Mouse (Mus musculus): Measurements from ENCODE around the gene Dio1.

The Dio1 gene

DNA sequence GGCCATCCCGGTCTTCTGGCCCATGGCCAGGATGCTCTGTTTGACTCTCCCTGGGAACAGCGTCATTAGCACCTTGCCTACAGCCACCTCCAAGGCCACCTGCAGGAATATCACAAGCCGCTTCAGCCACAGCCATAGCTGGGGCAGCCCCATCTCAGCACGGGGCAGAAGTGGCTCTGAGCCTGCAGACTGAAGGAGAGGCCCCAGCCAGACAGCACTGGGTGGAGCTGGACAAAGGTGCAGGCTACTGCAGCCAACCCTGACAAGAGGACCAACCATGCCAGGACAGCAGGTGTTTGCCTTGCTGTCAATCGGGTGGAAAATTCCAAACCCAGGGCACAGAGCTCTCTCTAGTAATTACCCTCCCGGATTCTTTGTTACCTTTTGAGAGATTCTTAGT, at the start of gene Dio1:
TSS of gene Dio1 (minus strand) at position 204 of the 400 bp plus-strand sequence.
- DNase-seq (ENCODE audit: low spot score in 2 of 2), result no peak

DNA sequence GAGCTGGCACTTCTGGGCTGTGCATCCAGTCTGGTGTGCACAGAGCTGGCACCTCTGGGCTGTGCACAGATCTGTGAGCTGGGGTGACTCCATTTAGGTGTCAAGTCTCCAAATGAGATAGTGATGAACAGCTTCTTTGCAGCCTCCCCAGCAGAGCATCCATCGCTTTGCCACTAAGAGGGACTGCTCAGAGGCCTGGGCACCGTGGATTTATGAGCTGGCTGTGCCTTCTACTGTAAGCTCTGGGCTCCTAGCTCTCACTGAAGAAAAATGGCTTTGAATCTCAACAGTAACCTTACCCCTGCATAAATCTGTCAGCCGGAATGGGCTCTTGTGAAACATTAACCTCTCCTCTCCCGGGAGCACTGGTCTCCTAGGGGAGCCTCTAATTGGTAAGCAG, 47.6 kb upstream of the Dio1 start:
- no peak for DNase-seq (ENCODE audit: low spot score in 2 of 2)

DNA sequence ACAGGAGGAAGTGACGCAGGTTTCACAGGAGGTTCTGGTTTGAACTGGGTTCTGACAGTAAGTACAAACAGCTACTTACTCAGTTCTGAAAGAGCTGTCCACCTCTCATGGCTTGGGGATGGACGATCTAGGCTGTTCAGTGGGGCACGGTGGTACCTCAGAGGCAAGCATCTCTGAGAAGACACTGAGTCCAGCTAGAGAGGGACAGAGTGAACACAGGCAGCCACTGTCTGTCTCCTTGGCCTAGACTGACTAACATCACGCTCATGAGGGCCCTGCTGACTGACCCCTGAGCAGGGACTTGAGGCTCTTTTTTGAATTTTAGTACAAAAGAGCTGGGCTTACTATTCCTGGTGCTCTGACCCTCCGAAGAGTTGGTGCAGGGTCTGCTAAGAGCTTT, 47.2 kb upstream of the Dio1 start:
- no peak for DNase-seq (ENCODE audit: low spot score in 2 of 2)

DNA sequence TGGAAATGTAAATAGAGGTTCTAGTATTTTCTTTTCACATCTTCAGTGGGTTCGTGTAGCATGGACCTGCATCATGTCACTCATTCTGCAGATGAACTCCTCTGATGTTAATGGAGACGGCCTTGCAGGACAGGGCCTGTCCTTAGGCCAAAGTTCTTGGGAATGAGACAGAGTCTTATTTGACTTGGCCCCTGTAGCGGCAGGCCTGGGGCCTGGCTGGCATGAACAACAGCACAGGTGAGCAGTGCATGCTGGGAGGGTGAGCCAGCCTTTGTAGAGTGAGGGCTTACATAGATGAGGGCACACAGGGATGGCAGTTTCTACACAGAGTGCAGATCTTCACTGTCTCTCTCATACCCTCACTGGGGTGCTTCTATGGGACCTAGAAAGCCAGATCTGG, 46.6 kb upstream of the Dio1 start:
- no peak for DNase-seq (ENCODE audit: low spot score in 2 of 2)

DNA sequence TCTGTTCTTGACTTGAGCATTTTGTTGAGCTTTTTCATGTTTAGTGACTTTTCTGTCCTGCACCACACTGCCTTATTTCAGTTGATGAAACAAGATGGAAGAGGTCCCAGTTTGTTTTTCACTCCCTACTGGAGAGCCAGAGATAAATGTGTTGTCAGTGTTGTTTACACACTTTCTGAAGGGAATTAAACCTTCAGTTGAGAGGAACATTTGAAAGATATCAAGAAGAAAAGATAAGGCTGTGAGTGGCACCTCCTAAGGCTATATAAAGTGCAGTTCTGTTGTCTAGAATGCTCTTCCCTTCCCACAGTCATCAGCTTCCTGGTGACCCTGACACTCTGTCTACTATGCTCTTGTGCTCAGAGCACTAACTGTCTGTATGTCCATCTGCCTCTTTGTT, 44.4 kb upstream of the Dio1 start:
- DNase-seq (ENCODE audit: low spot score in 2 of 2), result no peak

DNA sequence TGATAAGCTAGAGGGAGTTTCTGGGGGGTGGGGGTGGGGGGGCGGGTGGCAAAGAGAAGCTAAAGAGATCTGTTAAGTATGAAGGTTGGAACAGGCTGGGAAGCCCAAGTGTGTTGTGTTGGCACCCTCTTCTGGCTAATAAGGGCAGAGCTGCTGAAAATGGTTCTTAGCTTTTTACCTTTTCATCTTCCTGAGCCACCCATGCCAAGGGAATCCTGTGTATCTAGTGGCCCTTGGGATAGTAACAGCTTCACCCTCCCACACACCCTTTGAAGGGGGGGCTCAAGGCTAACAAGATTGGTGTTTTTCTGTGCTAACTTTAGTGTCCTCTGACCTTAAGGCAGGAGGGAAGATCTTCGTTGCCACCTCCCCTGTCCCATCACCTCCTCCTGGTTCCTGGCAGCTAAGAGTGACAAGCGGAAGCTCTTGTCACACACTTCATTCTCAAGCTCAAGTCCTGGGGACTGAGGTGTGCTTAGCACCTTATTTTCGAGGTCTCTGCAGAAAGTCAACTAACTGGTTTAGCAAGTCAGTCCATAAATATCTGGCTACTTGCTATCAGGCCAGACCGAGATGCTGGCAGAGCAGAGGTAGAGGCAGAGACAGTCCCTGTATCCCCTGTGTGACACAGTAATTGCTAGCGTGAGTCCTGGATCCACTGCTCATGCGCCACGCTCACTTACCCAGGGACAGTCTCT, 42.5 kb upstream of the Dio1 start:
- DNase-seq (ENCODE audit: low spot score in 2 of 2), result peak; percentile 23 to 29

DNA sequence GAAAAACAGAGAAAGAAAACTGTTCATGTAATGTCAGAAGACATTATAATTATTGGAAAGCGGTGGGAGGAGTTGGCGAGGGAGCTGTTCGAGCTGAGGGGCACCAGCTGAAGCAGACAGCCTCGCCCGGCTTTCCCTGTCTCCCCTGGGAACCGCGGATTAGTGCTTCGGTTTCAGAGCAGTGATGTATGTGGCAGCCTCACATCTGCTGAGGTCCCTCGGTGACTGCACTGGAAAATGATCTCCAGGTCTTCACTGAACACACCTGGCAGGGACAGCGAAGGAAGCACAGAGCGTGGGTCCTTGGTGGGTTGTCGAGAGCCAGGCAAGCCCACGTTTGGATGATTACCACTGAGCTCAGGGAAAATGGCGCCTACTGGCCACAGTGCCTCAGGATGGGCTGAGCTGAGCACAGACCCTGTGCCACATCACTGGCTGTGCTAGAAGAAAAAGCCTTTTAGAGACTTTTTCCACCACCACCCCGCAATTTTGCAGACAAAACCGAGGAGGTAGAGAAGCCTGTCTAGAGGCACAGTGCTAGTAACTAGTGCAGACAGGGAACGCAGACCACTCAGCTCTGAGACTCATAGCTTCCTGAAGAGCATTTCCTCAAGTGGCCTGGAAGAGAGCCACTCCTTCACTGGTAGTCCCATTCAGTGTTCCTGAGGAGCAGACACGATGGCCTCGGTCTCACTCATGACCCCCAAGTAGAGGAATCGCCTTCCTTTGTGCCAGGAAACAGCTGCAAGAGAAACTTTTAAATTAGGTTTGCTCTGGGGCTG, 41.8 kb upstream of the Dio1 start:
- peak; percentile 2 to 11 for DNase-seq (ENCODE audit: low spot score in 2 of 2)

DNA sequence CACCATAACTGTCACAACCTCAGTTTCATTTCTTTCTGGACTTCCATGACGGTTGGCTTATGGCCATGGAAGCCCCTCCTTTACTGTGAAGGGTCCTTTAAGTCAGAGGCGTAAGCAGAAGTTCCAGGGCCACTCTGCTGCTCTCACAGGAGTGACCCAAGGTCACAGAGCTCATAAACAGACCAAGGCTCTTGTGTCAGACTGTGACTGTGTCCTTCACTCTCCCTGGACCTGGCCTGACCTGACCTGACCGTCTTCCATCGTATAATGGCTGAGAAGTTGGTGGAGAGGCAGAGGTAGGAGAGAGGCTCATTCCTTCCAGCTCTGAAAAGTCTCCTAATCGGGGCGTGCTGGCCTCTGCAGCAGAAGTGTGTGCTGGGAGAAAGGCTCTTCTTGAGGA, 40.3 kb upstream of the Dio1 start:
- no peak for DNase-seq (ENCODE audit: low spot score in 2 of 2)

DNA sequence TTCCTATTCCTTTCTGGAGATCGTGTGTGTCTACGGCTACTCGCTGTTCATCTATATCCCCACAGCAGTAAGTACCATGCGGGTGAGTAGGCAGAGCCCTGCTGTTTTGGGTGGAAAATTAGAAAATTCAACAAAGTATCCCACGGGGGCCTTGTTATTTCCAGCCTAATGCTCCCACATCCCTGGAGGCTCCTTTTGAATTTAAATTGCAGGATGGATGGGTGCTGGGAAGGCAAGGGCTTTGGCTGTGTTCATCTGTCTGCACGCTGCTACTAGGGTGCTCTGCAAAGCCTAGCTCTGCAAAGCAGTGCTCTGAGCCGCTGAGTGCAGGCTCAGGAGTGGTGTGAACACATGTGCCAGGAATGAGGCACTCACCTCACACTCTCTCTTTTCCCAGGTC, 37.6 kb upstream of the Dio1 start:
- no peak for DNase-seq (ENCODE audit: low spot score in 2 of 2)

DNA sequence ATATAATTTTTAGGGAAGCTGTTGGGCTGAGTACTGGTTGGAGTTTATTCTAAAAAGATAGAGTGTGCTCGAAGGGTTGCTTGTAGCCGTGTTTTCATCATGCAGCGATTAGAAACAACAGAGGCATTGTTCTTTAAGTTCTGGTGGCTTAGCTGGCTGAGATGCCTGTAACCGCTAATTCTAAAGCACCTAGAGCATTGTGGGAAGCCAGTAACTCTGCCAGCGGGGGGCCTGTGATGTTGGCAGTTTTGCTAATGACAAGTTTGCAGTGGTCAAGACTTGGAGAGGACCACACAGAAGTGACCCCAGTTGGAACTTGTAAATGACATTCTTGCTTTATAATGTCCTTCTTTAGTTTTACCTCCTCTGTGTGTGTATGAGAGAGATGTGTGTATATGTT, 34.4 kb upstream of the Dio1 start:
- no peak for DNase-seq (ENCODE audit: low spot score in 2 of 2)

DNA sequence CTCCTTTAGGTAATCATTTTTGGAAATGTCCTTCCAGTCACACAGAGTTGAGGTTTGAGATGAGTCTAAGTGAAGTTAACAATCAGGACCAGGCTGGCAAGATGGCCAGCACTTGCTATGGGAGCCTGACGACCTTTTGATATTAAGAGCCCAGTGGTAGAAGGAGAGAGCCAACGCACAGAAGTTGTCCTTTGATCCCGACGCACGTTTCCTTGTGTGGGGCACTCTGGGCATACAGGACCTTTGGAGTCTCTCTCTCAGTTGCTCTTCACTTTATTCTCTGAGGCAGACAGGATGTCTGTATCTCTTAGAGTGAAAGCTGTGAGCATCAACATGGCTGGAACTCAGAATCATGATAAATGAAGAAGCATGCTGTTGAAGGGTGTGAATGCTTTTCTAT, 30.5 kb upstream of the Dio1 start:
- no peak for DNase-seq (ENCODE audit: low spot score in 2 of 2)

DNA sequence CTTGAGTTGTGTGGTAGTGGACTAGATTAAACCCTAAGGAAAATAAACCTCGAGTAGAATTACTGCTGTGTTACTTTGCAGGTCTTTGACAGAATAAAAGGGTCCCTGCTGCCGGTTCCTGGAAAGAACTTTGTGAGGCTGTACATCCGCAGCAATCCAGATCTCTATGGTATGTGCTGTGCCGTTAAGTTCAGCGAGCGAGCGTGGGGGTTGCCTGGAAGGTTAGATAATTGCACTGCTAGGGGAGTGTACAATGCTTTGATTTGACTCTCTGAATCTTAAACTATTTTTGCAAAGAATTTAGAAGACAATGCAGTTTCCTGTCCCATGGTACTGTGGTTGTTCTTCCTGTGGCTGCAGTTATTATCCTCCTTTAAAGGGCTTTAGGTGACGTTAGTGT, 29.4 kb upstream of the Dio1 start:
- DNase-seq (ENCODE audit: low spot score in 2 of 2), result no peak

DNA sequence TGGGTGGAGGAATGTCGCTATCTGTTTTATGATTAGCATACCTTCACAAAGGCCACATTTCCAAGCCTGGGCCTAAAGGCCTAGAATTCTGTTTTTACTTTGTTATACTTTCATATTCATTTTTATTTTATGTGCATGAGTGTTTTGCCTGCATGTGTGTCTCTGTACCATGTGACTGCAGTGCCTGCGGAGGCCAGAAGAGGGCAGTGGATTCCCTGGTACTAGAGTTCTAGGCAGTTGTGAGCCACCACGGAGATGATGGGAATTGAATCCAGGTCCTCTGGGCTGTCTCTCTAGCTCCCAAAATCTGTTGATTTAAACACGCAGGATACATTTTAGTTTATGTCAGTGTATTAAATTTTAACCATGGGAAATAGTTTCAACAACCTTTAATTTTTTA, 26.5 kb upstream of the Dio1 start:
- no peak for DNase-seq (ENCODE audit: low spot score in 2 of 2)

DNA sequence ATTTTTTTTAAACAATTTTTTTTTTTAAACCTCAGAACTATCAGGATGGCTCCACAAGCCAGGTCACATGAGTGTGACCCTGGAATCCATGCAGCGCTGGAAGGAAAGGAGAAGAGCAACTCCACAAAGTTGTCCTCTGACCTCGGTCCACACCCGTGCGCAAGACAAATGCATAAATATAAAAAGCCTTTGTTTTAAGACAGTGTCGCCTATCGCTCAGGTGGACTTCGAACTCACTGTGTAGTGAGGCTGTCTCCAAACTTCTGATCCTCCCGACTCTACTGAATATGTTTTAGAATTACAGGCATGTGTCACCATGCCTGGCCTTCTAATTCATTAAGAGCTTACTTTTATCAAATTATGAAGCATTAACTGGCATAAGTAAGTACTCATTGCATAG, 21.6 kb upstream of the Dio1 start:
- no peak for DNase-seq (ENCODE audit: low spot score in 2 of 2)

DNA sequence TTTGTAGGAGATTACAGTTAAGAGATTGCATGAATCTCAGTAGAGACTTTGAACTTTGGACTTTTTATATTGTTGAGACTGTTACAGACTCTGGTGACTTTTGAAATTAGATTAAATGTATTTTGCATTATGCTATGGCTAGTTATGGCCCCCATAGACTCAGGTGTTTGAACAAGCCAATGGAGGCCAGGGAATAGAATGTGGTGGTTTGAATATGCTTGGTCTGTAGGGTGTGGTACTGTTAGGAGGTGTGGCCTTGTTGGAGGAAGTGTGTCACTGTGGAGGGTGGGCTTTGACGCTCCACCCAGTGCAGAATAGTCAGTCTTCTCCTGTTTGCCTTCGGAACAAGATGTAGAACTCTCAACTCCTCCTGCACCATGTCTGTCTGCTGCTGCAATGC, 16.1 kb upstream of the Dio1 start:
- DNase-seq (ENCODE audit: low spot score in 2 of 2), result no peak

DNA sequence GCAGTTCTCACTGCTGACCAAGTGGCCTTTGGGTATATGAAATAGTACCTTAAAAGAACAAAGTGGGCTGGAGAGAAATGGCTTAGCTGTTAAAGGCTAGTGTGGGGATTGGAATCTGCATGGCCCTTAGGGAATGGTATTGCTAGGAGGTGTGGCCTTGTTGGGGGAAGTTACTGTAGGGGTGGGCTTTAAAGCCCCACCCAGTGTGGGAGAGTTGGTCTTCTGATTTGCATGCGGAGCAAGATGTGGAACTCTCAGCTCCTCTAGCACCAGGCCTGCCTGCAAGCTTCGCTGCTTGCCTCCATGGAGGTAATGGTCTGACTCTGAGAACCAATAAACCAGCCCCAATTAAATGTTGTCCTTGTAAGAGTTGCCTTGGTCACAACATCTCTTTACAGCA, 14.1 kb upstream of the Dio1 start:
- DNase-seq (ENCODE audit: low spot score in 2 of 2), result peak; percentile 73 to 74

DNA sequence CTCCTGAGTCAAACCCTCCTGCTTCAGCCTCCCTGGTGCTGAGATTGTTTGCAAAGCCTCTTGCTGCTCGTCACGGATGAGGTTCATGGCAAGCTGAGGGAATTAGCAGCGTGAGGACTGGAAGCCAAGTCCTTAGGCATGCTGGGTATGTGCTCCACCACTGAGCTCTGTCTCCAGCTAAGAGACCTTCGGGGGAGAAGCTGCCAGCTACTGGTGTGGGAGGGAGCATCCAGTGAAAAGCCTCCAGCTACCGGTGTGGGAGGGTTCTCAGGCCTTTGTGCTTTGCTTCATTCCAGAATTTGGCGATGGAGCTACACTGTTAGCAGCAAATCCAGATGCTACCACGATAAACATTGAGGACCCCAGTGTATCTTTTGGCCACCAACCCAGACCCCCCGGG, 11.7 kb upstream of the Dio1 start:
- DNase-seq (ENCODE audit: low spot score in 2 of 2), result no peak

DNA sequence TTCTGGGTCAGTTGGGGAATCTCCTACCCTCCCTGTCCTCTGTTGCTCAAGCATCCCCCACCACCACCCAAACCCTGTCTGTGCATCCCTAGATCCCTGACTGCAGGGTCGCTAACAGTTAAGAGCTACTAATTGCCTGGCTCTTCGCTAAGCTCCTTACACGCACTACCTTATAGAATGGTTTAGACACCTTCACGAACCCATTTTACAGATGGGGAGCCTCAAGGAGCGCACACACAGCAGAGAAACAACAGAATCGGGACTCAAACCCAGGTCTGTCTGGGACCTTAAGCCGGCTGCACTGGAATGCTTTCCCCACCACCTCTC, 7.5 kb upstream of the Dio1 start:
- no peak for DNase-seq (ENCODE audit: low spot score in 2 of 2)

DNA sequence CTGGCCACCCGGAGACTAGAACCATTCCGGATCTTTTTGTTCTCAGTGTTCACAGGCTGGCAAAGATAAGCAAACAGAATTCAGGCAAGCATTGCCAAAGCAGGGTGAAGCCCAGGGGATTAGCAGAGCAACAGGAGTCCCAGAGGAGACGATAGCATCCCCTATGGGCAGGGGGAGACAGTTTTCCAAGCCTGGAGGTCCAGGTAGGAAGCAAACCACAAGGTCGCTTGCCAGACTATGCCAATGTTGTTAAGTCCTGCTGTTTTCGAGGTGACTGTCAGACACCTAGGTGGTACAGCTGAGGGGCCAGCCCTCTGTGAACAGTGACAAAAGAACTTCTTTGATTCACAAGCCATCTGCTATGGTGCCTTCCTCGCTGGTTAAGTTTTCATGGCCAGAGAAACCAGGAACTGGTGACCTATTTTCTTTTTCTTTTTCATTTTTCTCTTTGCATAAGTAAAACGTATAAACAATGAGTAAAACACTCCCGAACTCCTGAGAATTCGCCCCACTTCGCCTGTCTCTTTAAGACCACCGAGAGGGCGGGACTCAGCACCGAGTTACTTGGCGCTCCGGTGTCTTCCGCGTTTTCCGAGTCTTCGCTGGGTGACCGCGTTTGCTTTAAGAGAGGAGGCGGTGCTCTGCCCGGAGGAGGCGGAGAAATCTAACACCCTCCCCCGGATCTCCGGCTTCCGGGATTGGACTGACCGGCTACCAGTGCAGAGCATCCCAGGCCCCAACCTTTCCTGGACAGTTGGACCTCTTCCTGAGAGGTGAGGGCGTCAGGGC, 6.9 kb upstream of the Dio1 start, which contains the start of gene Yipf1:
TSS of gene Yipf1 (plus strand) at position 674 of the 789 bp plus-strand sequence.
- peak; percentile 90 to 92 for DNase-seq (ENCODE audit: low spot score in 2 of 2)

DNA sequence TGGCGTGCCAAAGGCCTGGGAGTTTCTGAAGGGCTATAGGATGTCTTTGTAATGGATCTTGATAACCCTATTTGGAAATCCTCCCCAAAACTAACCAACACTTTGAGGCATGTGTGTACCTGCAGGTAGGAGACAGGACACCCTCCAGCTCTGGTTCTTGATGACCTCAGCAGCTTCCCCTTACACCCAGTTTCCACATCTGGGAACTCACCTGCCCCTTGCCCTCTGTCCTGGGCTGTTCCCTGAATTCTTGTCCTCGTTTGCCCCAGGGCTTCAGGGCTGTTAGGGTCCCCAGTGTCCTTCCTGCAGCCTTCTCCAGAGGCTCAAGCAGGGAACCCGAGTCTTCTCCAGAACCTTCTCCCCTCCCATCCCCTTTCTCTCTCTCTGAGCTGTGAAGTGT, 3.4 kb downstream of the Dio1 start:
- DNase-seq (ENCODE audit: low spot score in 2 of 2), result no peak

DNA sequence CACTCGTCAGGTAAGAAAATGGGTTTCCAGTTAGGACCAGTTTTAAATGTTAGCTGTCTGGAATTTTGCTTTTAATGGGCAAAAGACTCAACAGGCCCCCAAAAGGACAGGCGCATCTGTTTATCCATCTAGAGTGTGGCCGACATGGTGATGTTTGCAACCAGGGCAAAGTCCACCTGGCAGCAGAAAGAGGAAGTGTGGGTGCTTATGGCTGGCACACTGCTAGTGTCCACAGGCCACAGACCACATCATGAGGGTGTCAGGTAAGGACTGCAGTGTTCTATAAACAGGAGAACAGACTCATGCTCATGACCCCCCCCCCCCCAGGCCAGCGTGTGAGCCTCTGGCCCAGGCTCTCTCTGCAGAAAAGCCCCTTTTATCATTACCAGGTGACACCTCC, 4.1 kb downstream of the Dio1 start:
- DNase-seq (ENCODE audit: low spot score in 2 of 2), result no peak

DNA sequence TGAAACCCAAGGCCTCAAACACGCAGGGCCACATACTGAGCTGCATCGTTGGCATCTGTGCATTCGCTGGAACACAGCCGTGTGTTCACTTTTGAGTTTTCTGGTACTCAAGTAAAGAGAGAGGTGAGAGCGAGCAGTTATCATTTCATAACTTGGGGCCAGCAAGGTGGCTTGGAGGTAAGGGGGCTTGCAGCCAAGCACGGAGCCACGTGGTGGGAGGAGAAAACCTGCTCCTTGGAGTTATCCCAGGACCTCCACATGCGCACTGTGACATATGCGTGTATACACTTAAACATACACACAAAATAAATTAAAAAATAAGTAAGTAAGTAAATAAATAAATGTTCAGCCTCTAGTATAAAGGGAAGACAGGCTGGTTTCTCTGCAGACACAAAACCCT, 4.7 kb downstream of the Dio1 start:
- no peak for DNase-seq (ENCODE audit: low spot score in 2 of 2)
